Mouse (Mus musculus) small intestine, adult 2 months (tissue): Measurements from ENCODE around the gene Smim8.

Experiments
- CTCF ChIP-seq: fragments of 200-500 bp; IDR thresholded peaks from 2 replicates; pipeline ENCODE4 v1.5.1; 2012; ENCODE audit warnings: low read depth, mild to moderate bottlenecking, control low read depth, inconsistent platforms, low read length, moderate library complexity, mixed read lengths; ENCODE audit not compliant: insufficient replicate concordance, insufficient read length; ENCODE audit errors: extremely low read depth
- POLR2A ChIP-seq: fragments of 200-500 bp; IDR thresholded peaks from 2 replicates; pipeline ENCODE4 v1.6.1; 2012; ENCODE audit warnings: low read depth, mild to moderate bottlenecking, control low read depth, inconsistent platforms, low read length, moderate library complexity

DNA sequence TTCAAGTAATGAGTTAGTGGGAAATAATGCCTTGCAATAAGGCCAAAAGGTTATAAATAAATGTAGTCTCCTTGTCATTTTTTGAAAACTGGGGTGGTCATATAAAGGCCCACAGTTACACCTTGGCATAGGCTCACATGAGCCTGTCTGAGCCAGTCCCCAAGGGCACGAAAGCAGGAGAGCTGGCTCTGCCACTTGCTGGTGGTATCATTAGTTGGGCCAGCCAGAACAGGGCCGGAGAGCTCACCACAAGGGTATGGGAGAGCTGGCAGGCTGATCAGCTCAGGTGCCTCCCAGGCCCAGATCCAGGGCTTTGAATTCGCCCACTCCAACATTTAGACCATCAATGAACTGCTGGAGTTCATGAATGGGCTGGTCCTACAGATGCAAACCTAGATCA lies 8.3 kb upstream of the Smim8 start:
- TF ChIP-seq CTCF (no peak), POLR2A (no peak)
